Mouse (Mus musculus) MEL (cell line): ENCODE measurements at regions not wholly inside any gene's neighbourhood (a gene's known extent, or its start where the extent isn't known, plus 50 kb on each side); places are given as distances from the start of the nearest gene placed in this dataset.

Source experiments
- DNase-seq: peaks from one replicate; pipeline ENCODE4 v3.0.0; 2011; ENCODE audit warnings: low read depth, low spot score
- H3K27ac ChIP-seq: 2 replicates; pipeline ENCODE4 v1.5.1; 2012; ENCODE audit warnings: low read depth, mild to moderate bottlenecking, control low read depth, low read length, moderate library complexity; ENCODE audit not compliant: control insufficient read depth
- H3K27me3 ChIP-seq, 2 experiments: fragments of 150-350 bp in 1 of 2; sonication (generic) in 1 of 2; 2 replicates each; pipeline ENCODE4 v1.6.1; 2012; ENCODE audit warnings: low read length in 2 of 2, mild to moderate bottlenecking in 2 of 2, improper control_type of control experiment in 1 of 2, moderate library complexity in 1 of 2; ENCODE audit not compliant: insufficient read depth in 2 of 2, control insufficient read depth in 1 of 2
- H3K36me3 ChIP-seq, 2 experiments: 2 replicates each; pipeline ENCODE4 v1.6.1; 2012 to 2014; ENCODE audit warnings: low read length in 2 of 2, improper control_type of control experiment in 1 of 2, inconsistent platforms in 1 of 2, mild to moderate bottlenecking in 1 of 2; ENCODE audit not compliant: insufficient read depth in 2 of 2, control insufficient read depth in 1 of 2
- H3K4me1 ChIP-seq, 2 experiments: fragments of 150-350 bp in 1 of 2; sonication (generic) in 1 of 2; 2 replicates each; pipeline ENCODE4 v1.6.1; 2012; ENCODE audit warnings: low read length in 2 of 2, improper control_type of control experiment in 1 of 2, mild to moderate bottlenecking in 1 of 2; ENCODE audit not compliant: insufficient read depth in 2 of 2, control insufficient read depth in 1 of 2
- H3K4me3 ChIP-seq, 2 experiments: fragments of 150-350 bp in 1 of 2; sonication (generic) in 1 of 2; 2 replicates each; pipeline ENCODE4 v1.5.1; 2012; ENCODE audit warnings: low read depth in 2 of 2, low read length in 2 of 2, mild to moderate bottlenecking in 2 of 2, moderate library complexity in 2 of 2, control low read depth in 1 of 2, improper control_type of control experiment in 1 of 2; ENCODE audit not compliant: control insufficient read depth in 1 of 2, insufficient read depth in 1 of 2
- H3K79me2 ChIP-seq: 2 replicates; pipeline ENCODE4 v1.6.1; 2012; ENCODE audit warnings: mild to moderate bottlenecking, low read length, moderate library complexity; ENCODE audit not compliant: control insufficient read depth, poor library complexity, insufficient read depth
- H3K9ac ChIP-seq: 2 replicates; pipeline ENCODE4 v1.6.1; 2012; ENCODE audit warnings: low read depth, mild to moderate bottlenecking, control low read depth, low read length, moderate library complexity; ENCODE audit not compliant: control insufficient read depth, poor library complexity, severe bottlenecking
- H3K9me3 ChIP-seq: fragments of 150-350 bp; sonication (generic); replicated peaks from 2 replicates; pipeline ENCODE4 v1.6.1; 2012; ENCODE audit warnings: mild to moderate bottlenecking, low read length, improper control_type of control experiment, moderate library complexity; ENCODE audit not compliant: insufficient read depth
- CHD2 ChIP-seq: IDR thresholded peaks from 2 replicates; pipeline ENCODE4 v1.6.1; 2011; ENCODE audit warnings: low read length, improper control_type of control experiment
- CTCF ChIP-seq, 3 experiments: IDR thresholded peaks in 2 of 3; conservative IDR thresholded peaks in 1 of 3; 2 replicates each; pipeline ENCODE4 v1.5.1; 2011 to 2012; ENCODE audit warnings: low read length in 3 of 3, low read depth in 2 of 3, mild to moderate bottlenecking in 2 of 3, improper control_type of control experiment in 1 of 3, inconsistent platforms in 1 of 3, mixed read lengths in 1 of 3, moderate library complexity in 1 of 3; ENCODE audit not compliant: control insufficient read depth in 1 of 3, insufficient read depth in 1 of 3, poor library complexity in 1 of 3, severe bottlenecking in 1 of 3
- E2F4 ChIP-seq: IDR thresholded peaks from 2 replicates; pipeline ENCODE4 v1.6.1; 2011; ENCODE audit warnings: low read depth, low read length, improper control_type of control experiment, borderline replicate concordance
- ELF1 ChIP-seq: IDR thresholded peaks from 2 replicates; pipeline ENCODE4 v1.6.1; 2014; ENCODE audit warnings: low read depth, mild to moderate bottlenecking, inconsistent platforms, low read length, improper control_type of control experiment, moderate library complexity
- ETS1 ChIP-seq: IDR thresholded peaks from 2 replicates; pipeline ENCODE4 v1.6.1; 2012; ENCODE audit warnings: low read depth, mild to moderate bottlenecking, inconsistent platforms, low read length, improper control_type of control experiment, moderate library complexity
- GABPA ChIP-seq: IDR thresholded peaks from 2 replicates; pipeline ENCODE4 v1.6.1; 2012; ENCODE audit warnings: low read depth, mild to moderate bottlenecking, inconsistent platforms, low read length, improper control_type of control experiment, moderate library complexity
- MAFK ChIP-seq: IDR thresholded peaks from 2 replicates; pipeline ENCODE4 v1.6.1; 2011; ENCODE audit warnings: low read depth, mild to moderate bottlenecking, low read length, improper control_type of control experiment, borderline replicate concordance
- MAX ChIP-seq: IDR thresholded peaks from 2 replicates; pipeline ENCODE4 v1.6.1; 2011; ENCODE audit warnings: low read length, improper control_type of control experiment
- MAZ ChIP-seq: IDR thresholded peaks from 2 replicates; pipeline ENCODE4 v1.6.1; 2012; ENCODE audit warnings: low read depth, mild to moderate bottlenecking, inconsistent platforms, low read length, improper control_type of control experiment
- MEF2A ChIP-seq: IDR thresholded peaks from 2 replicates; pipeline ENCODE4 v1.6.1; 2014; ENCODE audit warnings: low read depth, mild to moderate bottlenecking, inconsistent platforms, low read length, improper control_type of control experiment; ENCODE audit not compliant: poor library complexity, insufficient replicate concordance, severe bottlenecking; ENCODE audit errors: extremely low read depth
- MXI1 ChIP-seq: IDR thresholded peaks from 2 replicates; pipeline ENCODE4 v1.6.1; 2011; ENCODE audit warnings: mild to moderate bottlenecking, low read depth, low read length, improper control_type of control experiment
- NELFE ChIP-seq: IDR thresholded peaks from 2 replicates; pipeline ENCODE4 v1.6.1; 2011; ENCODE audit warnings: low read depth, low read length, improper control_type of control experiment
- POLR2A ChIP-seq, 2 experiments: IDR thresholded peaks; 2 replicates each; pipeline ENCODE4 v1.6.1; 2011 to 2012; ENCODE audit warnings: low read length in 2 of 2, mild to moderate bottlenecking in 2 of 2, control low read depth in 1 of 2, improper control_type of control experiment in 1 of 2, low read depth in 1 of 2, moderate library complexity in 1 of 2; ENCODE audit not compliant: control insufficient read depth in 1 of 2, insufficient read depth in 1 of 2, poor library complexity in 1 of 2
- POLR2AphosphoS2 ChIP-seq: IDR thresholded peaks from 2 replicates; pipeline ENCODE4 v1.6.1; 2011; ENCODE audit warnings: low read length, improper control_type of control experiment
- RAD21 ChIP-seq: IDR thresholded peaks from 2 replicates; pipeline ENCODE4 v1.6.1; 2011; ENCODE audit warnings: mild to moderate bottlenecking, low read depth, low read length, improper control_type of control experiment
- TAL1 ChIP-seq: IDR thresholded peaks from 2 replicates; pipeline ENCODE4 v1.6.1; 2012; ENCODE audit warnings: mild to moderate bottlenecking, inconsistent platforms, low read length, moderate library complexity, mixed read lengths
- UBTF ChIP-seq: IDR thresholded peaks from 2 replicates; pipeline ENCODE4 v1.6.1; 2012; ENCODE audit warnings: low read depth, mild to moderate bottlenecking, inconsistent platforms, low read length, improper control_type of control experiment, moderate library complexity, borderline replicate concordance; ENCODE audit not compliant: insufficient read depth
- USF1 ChIP-seq: IDR thresholded peaks from 2 replicates; pipeline ENCODE4 v1.6.1; 2014; ENCODE audit warnings: low read depth, mild to moderate bottlenecking, inconsistent platforms, low read length, improper control_type of control experiment, moderate library complexity
- USF2 ChIP-seq, 2 experiments: IDR thresholded peaks; 2 replicates each; pipeline ENCODE4 v1.6.1; 2011 to 2012; ENCODE audit warnings: improper control_type of control experiment in 2 of 2, low read length in 2 of 2, borderline replicate concordance in 1 of 2, inconsistent platforms in 1 of 2, low read depth in 1 of 2, mild to moderate bottlenecking in 1 of 2; ENCODE audit not compliant: insufficient read depth in 1 of 2
- ZC3H11A ChIP-seq: IDR thresholded peaks from 2 replicates; pipeline ENCODE4 v1.6.1; 2012; ENCODE audit warnings: low read depth, mild to moderate bottlenecking, inconsistent platforms, low read length, improper control_type of control experiment
- ZKSCAN1 ChIP-seq: IDR thresholded peaks from 2 replicates; pipeline ENCODE4 v1.6.1; 2012; ENCODE audit warnings: low read depth, mild to moderate bottlenecking, inconsistent platforms, low read length, improper control_type of control experiment, moderate library complexity
- ZMIZ1 ChIP-seq: IDR thresholded peaks from 2 replicates; pipeline ENCODE4 v1.6.1; 2012; ENCODE audit warnings: low read depth, mild to moderate bottlenecking, inconsistent platforms, low read length, improper control_type of control experiment, moderate library complexity

GRCm38 (mm10) chr10:17552277-17552676, 170.7 kb upstream of the Cited2 start:
- peaks cover 13 to 21% of the 10 kb centered on the region in 2 experiments for H3K4me1 ChIP-seq
- no peak for DNase-seq

GRCm38 (mm10) chr10:17556391-17556790, 166.6 kb upstream of the Cited2 start:
- peaks cover 2 to 6% of the 10 kb centered on the region in 2 experiments; a peak in 2 of 4 replicates for H3K4me1 ChIP-seq
- TF ChIP-seq CTCF (IDR thresholded peaks at IDR 0.05 in 2 of 3, conservative IDR thresholded peaks at IDR 0.05 in 1 of 3; ENCODE audit: control insufficient read depth in 1 of 3, insufficient read depth in 1 of 3, low read depth in 2 of 3, low read length in 3 of 3, poor library complexity in 1 of 3, severe bottlenecking in 1 of 3) (no peak), ETS1 (no peak), UBTF (no peak), ELF1 (no peak), NELFE (no peak), RAD21 (no peak), USF2 (IDR thresholded peaks at IDR 0.05; ENCODE audit: borderline replicate concordance in 1 of 2, insufficient read depth in 1 of 2, low read depth in 1 of 2, low read length in 2 of 2) (no peak), MAZ (no peak), MEF2A (no peak), MXI1 (no peak), E2F4 (no peak), POLR2A (IDR thresholded peaks at IDR 0.05; ENCODE audit: control insufficient read depth in 1 of 2, insufficient read depth in 1 of 2, low read depth in 1 of 2, low read length in 2 of 2, poor library complexity in 1 of 2) (no peak), CHD2 (no peak), TAL1 (no peak), ZMIZ1 (no peak), ZKSCAN1 (no peak), MAX (no peak), ZC3H11A (no peak), POLR2AphosphoS2 (no peak)

More at GRCm38 (mm10) chr10:17552277-17552676, 170.7 kb upstream of the Cited2 start:
- H3K9ac ChIP-seq: no peak overlapping the region
- H3K27me3 ChIP-seq: no peaks in the 10 kb centered on the region
- peaks cover 0 to 34% of the 10 kb centered on the region in 2 experiments; a peak in 2 of 4 replicates for H3K36me3 ChIP-seq
- no peak overlapping the region for H3K27ac ChIP-seq
- no peaks in the 10 kb centered on the region for H3K9me3 ChIP-seq
- H3K4me3 ChIP-seq: no peak overlapping the region
- no peak for TF ChIP-seq GABPA
- no peak for TF ChIP-seq USF1
- no peak for TF ChIP-seq MAFK
- no peak for TF ChIP-seq UBTF
- TF ChIP-seq MAZ: no peak
- H3K79me2 ChIP-seq: no peaks in the 10 kb centered on the region

More at GRCm38 (mm10) chr10:17556391-17556790, 166.6 kb upstream of the Cited2 start:
- Histone ChIP-seq H3K79me2 (no peaks in the 10 kb centered on the region), H3K9ac (no peak overlapping the region), H3K27ac (no peak overlapping the region), H3K36me3 (peaks cover 0 to 15% of the 10 kb centered on the region in 2 experiments; a peak in 2 of 4 replicates), H3K27me3 (no peaks in the 10 kb centered on the region), H3K4me3 (no peak overlapping the region), H3K9me3 (no peaks in the 10 kb centered on the region)
- no peak for DNase-seq
